Mouse (Mus musculus): ENCODE results near the gene Sec11a.
A peak's percentile ranks its signal among the peaks of the same experiment; 100 is the strongest.
"Not testable (repeated sequence)": the region's sequence is repeated elsewhere in the genome, so short reads cannot be mapped to it uniquely, and the experiment has no call there.

The Sec11a gene

DNA sequence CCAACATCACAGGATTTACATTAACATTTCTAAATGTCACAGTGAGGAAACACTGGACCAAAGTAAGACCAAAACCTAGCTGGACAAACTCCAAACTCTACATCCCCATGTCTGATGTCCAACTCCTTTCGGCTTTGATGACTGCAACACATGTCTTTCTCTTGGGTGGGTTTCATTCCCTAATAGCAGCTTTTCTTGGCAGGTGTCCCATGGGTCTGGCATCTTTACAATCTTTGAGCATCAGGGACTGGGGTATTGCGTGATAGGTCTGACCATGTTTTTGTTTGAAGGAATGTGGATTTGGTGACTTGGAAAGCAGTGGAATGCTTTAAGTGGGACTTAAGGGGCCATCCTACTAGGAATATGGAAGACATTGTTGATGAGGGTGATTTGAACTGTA, 9.3 kb upstream of the Sec11a start:
- DNase-seq (ENCODE audit: low spot score) = no peak

- DNase-seq (ENCODE audit: low spot score) = no peak
Observed at GRCm38 (mm10) chr7:80954251-80954650, 6.7 kb upstream of the Sec11a start.

DNA sequence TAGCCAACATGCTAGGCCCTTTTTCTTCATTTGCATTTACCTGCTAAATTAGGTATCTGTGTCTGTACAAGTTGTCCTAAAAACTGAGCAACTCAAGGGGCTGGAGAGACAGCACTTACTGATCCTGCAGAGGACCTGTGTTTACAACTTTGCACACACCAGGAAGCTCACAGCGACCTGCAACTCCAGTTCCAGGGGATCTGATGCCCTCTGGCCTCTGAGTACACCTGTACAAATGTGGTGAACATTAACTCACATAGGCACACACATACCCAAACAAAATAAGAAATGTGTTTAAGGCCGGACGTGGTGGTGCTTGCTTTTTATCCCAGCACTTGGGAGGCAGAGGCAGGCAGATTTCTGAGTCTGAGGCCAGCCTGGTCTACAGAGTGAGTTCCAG, 4.6 kb upstream of the Sec11a start:
- DNase-seq (ENCODE audit: low spot score) = no peak

DNA sequence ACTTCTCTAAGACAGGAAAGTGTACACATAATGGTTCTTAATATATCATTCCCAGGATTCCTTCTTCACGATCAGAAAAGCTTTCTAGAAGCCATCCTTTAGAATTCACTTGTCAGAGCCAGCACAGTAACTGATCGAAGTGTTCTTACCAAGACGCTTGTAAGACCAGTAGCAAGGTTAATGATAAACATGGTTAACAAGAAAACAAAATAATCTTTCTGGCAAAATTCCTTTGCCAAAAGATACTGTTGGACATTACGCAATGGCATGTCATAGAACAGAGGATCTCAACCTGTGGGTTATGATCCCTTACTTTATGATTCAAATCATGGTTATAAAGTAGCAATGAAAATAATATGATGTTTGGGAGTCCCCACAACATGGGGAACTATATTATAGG, 3.9 kb upstream of the Sec11a start:
- DNase-seq (ENCODE audit: low spot score) = no peak

GRCm38 (mm10) chr7:80939808-80940207, 7.8 kb downstream of the Sec11a start:
- no peak for DNase-seq (ENCODE audit: low spot score)

DNA sequence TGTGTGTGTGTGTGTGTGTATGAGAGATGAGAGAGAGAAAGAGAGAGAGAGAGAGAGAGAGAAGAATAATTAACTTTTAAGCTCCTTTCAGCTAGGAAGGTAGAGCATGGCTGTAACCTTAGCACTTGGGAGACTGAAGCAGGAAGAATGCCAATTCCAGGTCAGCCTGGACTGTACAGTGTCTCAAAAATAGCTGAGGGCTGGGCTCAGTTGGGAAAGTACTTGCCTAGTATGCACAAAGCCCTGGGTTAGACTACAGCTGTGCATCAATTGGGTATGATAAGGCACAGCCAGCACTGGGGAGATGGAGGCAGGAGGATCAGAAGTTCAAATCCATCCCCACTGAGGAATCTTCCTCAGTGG, 10.3 kb downstream of the Sec11a start:
- DNase-seq (ENCODE audit: low spot score) = not testable (repeated sequence)

DNA sequence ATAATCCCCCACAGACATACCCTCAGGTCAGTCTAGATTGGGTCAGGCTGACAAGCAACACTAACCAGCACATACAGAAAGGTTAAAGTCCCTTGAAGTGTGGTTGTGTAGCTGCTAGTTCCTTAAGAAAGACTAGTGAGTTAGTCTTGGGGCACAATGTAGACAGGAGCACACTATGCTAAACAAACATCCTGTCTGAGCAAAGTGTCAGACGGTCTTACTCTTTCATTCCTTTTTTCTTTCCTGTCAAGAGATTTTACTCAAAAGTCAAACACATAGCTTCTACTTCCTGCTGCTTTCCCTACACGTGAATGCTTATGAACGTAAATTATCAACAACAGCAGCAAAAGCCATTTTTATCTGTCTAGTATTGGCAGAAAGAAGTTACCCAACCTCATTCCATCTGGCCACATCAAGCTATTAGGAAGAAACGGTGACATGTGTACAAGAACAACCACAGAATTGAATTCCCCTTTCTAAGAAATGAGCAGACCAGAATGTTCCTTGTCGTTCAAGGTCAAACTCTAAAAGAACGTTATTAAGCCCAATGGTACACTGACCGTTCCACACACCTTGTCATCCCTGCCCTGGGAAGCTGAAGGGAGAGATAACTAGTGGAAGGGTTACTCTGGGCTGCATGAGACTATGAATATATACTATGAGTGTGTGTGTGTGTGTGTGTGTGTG, 10.8 kb downstream of the Sec11a start:
- not testable (repeated sequence) for DNase-seq (ENCODE audit: low spot score)

DNA sequence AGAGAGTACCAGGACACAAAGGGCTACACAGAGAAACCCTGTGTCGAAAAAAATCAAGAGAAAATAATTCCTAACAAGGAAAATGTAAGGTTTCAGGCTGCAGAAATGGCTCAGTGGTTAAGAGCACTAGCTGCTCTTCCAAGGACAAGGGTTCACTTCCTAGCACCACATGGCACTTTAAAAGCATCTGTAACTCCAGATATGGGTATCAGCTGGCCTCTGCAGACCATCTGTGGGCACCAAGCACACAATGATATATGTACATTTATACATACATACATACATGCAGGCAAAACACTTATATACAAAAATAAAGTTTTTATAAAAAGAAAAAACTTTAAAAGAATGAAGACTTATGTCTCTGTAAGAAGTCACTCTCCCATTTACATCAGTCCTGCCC, 11.7 kb downstream of the Sec11a start:
- DNase-seq (ENCODE audit: low spot score) = no peak

DNA sequence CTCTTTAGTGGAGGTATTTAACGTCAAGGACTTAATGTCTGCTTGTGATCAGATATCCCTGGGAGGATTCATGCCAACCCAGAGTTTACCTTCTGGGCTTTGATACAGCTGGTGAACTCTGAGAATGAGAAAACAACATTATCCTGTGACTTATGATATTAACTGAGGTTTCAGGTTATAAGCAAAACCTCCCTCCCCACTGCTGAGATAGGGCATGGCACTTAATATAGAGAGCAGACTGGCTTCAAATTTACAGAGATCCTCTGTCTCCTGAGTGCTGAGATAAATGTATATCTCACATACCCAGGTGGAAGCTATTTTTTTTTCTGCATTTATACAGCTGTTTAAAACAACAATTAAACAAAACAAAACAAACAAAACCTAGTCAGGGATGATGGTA, 14.8 kb downstream of the Sec11a start:
- no peak for DNase-seq (ENCODE audit: low spot score)

- no peak for DNase-seq (ENCODE audit: low spot score)
Observed at GRCm38 (mm10) chr7:80931618-80932207, 15.9 kb downstream of the Sec11a start.

GRCm38 (mm10) chr7:80923165-80923564, 24.4 kb downstream of the Sec11a start:
- DNase-seq (ENCODE audit: low spot score) = no peak

DNA sequence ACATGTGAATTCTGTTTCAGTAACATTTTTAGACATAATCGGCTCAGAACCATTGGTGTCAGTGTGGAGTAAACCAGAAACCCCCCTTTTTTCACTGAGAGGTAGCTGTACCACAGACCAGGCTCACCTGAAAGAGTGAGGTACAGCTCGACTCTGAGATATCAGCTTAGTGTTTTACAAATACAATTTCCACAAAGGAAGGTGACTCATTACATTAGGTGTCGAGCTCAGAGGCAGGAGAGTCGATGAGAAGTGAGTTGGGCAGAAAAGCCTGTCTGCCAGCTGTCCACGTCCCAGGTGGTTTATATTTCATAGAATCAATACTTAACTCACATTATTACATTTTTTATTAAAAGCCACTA, 28.0 kb downstream of the Sec11a start:
- no peak for DNase-seq (ENCODE audit: low spot score)

DNA sequence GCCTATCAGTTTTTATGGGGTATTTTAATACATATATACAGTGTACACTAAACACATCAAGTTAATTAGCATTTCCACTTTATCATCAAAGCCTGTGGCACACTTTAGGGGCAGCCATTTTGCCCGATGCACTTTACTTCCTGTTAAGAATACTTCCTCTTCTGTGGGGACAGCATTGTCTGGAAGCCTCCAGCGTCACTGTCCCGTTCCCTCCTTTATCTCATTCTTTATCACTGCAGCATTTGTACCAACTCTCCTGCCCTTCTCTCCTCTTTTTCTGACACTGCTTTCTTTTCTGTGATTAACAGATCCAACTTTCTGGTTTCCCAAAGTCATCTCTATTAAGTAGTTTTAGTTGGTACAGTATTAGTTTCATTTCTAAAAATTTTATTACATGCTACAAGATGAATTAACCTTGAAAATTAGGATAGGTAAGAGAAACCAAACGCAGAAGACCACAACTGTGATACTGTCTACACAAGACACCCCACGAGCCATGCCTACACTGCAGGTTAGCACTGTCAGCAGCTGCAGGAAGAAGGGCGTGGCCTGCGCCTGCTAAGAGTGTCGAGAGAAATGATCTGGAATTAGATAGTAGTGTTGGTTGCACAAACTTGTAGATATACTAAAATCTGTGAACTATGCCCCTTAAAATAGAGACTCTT, 28.5 kb downstream of the Sec11a start:
- no peak for DNase-seq (ENCODE audit: low spot score)

DNA sequence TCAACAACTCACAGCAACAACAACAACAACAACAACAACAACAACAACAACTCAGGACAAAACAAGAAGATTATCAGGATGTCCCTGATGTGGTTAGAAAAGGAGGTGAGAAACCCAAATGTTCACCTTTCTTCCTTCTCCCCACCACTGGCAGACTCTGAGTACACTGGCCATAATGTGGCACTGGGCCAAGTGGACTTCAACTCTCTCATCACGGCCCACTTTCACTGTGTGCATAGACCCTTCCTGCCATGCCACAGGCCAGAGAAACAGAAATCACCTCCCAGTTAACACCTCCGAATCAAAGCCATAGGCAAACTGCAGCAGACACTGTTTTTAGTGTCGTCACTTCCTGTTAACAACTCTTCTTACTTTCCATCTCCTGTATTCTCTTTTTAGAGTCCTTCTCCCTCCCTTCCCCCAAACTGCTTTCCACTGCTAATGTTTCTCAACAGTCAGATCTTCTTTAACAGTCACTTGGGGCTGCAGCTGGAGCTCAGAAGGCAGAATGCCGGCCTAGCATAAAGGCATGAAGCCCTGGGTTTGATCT, 29.6 kb downstream of the Sec11a start:
- no peak for DNase-seq (ENCODE audit: low spot score)

- no peak for DNase-seq (ENCODE audit: low spot score)
Observed at GRCm38 (mm10) chr7:80912496-80912895, 35.1 kb downstream of the Sec11a start.

GRCm38 (mm10) chr7:80911053-80911452, 36.5 kb downstream of the Sec11a start:
- no peak for DNase-seq (ENCODE audit: low spot score)

GRCm38 (mm10) chr7:80904921-80905515, 42.6 kb downstream of the Sec11a start, which contains the start of gene Nmb:
Gene Nmb, minus strand, starts transcription at chr7:80905076.
- DNase-seq (ENCODE audit: low spot score) = no peak

DNA sequence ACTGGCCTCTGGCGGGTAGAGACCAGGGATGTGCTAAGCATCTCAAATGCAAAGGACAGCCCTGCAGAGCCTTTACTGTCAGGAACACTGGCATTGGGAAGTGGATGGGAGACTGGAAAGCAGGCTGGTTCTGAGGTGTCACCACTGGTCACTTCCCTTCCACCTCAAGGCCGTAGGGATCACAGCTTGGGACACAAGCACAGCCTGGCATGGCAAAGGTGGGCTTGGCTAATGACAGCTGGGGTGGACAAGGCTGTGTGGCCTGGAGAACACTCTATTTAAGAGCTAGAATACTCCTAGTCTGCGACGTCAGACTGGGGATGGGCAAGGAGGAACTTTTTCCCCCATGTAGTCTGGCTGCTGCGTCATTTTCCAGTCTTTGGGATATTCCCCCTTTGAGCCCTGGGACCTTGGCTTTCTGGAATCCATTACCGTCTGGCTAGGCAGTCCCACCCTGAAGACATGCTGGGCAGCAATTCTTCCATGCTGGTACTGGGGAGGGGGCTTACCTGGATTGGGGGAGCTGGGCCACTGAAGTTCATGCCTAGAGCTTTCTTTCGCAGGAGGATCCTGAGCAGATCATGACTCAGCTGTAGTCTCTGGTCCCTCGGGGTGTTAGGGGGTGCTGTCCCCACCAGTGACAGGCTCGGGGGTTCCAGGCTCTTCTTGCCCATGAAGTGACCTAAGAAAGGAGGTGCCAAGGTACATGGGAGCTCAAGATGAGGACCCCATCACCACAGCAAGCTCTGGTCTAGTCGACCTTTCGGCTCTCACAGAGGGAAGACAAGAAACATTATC, 43.8 kb downstream of the Sec11a start:
- DNase-seq (ENCODE audit: low spot score) = no peak

DNA sequence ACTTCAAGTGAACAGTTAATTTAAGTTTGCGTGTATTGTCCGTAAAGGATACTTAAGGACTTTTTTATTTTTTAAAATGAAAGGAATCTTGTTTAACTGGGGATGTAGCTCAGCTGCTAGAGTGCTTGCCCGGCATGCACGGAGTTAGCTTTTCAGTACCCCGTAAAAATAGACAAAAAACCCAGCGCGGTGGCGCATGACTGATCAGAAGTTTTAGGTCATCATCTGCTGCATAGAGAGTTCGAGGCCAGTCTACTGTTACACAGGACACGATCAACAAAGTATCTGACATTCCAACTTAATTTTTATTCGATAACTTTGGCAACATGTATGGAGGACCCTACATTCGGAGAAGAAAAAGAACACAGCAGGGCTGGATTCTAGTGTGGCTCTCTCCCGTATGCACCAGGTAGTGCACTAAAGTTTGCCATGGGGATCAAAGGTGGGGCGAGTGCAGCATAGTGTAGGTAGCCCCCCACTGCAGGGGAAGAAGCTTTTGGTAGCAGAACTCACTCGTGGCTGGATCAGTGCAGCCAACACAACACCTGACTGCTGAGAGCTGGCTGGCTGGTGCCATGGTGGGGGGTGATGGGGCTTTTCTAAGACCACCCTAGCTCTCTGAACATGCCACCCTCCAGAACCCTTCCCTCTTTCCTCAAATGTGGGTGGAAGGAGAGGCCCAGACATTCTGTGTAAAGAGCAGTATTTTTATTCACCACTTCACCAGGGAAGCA, 45.9 kb downstream of the Sec11a start:
- DNase-seq (ENCODE audit: low spot score) = no peak

- peak; percentile 71 for DNase-seq (ENCODE audit: low spot score)
Observed at GRCm38 (mm10) chr7:80900944-80901501, 46.6 kb downstream of the Sec11a start, which contains the start of gene Wdr73. Gene Wdr73, minus strand, starts transcription at chr7:80901269.

- DNase-seq (ENCODE audit: low spot score) = no peak
Observed at GRCm38 (mm10) chr7:80897721-80898120, 49.9 kb downstream of the Sec11a start.

Data from layer of hippocampus, adult 9-10 months (tissue).